Mouse (Mus musculus) frontal cortex, postnatal 36 days (tissue): Measurements from ENCODE around the gene Prtn3.
A peak's percentile ranks its signal among the peaks of the same experiment; 100 is the strongest.

Source experiments
- DNase-seq, 2 experiments: peaks; one replicate each; pipeline ENCODE4 v3.0.0; 2022; ENCODE audit warnings: low spot score in 2 of 2

The Prtn3 gene

DNA sequence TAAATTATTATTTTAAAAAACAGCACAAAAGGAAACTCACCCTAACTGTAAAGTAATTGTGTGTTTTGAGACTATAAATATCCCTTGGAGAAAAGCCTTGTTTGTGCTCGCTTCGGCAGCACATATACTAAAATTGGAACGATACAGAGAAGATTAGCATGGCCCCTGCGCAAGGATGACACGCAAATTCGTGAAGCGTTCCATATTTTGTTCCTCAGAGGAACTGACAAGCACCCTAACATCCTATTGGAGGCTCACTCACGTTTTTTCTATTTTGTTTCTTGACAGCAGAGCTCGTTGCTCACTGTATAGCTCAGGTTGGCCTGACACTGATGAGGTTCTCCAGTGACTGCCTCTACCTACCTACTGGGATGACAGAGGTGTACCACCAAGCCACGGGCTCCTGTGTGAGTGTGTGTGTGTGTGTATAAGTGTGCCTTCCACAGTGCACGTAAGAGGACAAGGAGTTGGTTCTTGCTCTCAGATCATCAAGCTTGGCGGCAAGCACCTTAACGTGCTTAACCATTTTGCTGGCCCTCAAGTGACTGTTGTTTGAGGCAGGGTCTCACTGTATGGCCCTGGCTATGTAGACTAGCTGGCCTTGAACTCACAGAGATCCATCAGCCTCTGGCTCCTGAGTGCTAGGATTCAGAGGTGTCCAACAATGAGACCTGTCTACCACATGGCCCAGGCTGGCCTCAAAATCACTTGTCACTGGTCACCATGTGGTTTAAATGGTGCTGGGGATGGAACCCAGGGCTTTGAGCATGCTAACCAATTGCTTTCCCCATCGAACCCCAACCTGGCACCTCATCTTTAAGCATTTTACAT is 35.0 kb downstream of the Prtn3 start:
- DNase-seq, result peak in 1 of 2 experiments; percentile 73

DNA sequence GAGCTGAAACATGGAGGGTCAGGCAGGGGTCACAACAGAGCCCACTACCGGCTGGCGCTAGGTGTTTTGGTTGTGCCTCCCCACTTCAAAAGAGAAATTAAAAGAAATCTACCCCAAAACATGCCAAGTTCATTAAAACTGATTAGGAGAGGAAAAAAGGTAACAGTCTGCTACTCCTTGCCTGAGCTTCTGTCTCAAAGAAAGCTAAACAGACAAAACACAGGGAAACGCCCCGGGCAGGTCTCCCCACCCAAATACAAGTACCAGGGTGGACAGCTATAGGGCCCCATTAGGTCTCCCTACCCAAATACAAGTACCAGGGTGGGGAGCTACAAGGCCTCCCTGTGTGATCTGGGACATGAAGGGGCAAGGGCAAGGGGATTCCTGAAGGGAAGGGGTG is 36.3 kb downstream of the Prtn3 start, which contains the start of gene Gm26602:
Gm26602 (plus strand) TSS at position 301 of the 400 bp plus-strand sequence.
- no peak for DNase-seq

DNA sequence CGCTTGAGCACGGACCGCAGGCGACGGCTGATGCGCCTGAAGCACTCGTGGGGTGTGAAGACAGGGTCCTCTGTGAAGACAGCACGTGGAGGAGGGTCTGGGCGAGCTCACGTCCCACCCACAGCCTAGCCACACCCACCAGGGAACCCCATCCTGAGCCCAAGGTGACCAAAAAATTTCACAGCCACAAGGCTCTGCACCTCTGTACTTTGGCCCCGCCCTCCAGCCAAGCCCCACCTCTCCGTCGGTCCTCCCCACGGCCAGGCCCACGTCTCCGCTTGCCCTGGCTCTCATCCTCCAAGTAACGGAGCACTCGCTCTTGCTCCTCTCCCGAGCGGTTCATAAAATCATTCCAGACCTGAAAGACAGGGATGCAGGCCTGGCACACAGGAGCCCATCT is 38.1 kb downstream of the Prtn3 start:
- DNase-seq, result no peak

DNA sequence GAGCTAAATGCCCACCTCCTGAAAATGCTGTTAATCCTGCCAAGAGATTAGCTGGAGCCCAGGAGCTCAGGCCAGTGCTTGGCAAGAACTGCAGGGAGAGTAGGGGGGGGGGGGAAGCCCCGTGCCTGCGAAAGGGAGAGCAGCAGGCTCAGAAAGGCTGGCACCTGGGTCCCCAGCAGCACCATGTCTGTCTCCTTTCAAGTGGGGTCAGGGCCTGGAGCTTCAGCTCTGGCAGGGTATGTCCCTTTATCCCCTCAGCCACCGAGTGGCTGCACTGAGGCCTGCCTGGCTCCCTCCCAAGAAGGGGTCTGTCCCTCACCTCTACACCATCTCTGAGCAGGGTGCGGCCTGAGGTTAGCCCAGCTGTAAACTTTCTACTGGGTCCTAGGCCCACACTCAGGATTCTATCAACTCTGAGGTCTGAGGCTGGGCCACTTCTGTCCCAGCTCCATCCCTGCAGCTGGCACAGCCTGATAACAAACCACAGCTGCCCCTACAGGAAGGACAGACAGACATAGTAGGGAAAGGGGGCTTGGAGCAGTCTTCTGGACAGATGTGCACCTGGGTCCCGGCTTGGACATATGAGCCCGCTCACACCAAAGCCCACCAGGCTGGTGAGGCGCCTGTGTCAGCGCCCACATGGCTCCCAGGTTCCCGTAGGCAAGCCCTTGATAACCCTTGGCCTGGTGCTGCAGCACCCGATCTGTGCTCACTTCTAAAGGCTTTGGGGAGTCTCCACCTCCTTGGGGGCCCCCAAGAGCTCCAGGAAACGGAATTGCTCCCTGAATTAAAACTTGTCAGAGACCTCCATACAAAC is 40.1 kb downstream of the Prtn3 start:
- no peak for DNase-seq

DNA sequence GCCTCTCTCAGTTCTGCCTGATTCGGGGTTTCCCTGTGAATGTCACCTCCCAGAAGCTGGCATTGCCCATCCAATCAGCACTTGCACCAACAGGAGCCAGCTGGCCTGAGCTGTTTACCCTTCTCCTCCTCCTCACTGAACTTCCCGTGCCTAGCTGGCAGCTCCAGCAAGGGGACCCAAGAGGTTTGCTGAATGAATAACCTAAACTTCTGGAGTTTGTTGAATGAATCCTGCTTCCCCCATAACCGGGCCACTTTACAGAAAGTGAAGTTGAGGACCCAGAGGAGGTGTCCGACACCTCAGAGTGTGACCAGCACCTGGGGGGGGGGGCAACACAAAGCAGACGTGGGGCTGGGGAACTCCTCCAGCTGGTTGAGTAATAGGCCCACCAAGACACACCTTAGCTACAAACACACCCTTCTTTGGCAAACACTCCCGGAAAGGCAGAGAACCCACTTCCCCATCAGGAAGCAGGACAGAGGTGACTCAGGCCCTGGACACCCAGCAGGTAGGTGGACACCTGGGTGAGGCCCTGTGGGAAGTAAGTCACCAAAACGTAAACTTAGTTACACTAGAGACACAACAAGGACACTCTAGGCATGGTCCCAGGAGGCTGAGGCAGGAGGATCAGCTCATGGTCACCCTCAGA is 40.8 kb downstream of the Prtn3 start:
- DNase-seq, result no peak

DNA sequence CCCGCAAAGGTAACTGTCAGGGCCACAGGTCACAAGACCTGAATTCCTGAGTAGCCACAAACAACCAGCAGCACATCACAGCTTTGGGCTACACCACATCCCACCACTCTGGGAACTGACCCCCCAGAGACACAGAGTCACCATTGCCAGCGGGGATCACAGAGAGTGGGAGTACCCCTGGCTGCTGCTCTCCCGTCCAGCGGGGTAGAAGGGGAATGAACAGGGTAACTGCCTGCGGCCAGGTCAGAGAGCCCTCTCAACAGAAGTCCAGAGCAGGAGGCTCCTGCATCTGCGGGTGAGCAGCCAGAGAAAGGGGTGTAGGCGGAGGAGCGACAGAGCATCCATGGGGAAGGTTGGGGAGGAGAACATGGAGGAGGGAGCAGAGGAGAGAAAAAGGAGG is 41.8 kb downstream of the Prtn3 start:
- DNase-seq, result peak in 1 of 2 experiments; percentile 31

DNA sequence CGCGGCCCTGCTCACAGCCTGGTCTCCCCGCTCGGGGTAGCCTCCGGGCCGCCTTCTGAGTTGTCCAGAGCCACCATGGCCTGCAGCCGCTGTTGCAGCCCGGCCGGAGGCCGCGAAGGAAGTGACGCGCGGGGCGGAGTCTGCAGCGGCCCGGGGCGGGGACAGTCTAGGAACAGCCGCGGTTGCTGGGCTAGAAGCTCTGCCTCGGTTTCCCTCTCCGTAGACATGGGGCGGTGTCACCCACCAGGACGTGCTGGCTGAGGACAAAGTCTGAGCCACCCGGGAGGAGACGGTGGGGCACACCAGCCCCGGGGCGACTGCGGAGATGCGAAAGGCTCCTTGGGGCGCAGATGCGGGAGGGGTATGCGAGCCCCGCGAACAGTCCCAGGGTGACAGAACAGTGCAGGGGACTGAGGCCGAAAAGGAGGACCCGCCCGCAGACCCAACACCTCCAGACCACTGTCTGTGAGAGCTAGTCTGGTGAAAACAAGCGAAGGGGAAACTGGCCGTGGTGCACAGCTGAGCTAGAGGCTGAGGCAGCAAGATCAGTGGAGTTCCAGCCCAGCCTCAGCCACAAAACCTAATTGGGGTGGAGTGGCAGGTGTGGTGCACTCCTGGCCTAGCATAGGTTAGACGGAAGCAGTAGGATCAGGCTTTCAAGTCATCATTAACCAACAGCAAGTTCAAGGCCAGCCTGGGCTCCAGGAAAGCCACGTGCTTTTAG is 42.7 kb downstream of the Prtn3 start, which contains the start of gene Kiss1r:
Kiss1r (plus strand) TSS at position 164 of the 724 bp plus-strand sequence.
- peak; percentile 82 for DNase-seq

DNA sequence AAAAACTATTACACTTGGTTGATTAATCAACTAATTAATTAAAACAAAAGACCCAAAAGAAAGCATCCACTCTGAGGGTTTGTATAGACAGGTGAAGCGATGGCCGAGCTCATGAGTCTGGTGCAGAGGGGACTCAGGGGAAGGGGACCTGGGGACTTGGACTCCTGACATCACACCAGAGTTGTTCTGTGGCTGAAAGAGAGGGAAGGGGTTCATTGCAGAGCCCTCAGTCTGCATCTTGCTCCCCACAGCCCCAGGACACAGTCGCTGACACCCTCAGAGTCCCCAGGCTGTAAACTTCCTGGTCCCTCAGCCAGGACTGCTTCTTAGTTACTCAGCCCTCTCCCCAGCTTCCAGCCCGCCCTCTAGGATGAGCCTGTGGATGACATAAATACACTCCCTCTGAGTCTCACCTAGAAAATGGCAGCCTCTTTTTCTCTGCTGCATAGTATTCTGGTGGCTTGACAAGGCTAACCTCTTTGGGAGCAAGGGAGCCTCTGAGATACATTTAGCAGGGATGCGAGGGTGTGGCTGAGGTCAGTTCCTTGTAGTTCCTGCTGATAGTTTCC is 43.3 kb downstream of the Prtn3 start:
- no peak for DNase-seq

DNA sequence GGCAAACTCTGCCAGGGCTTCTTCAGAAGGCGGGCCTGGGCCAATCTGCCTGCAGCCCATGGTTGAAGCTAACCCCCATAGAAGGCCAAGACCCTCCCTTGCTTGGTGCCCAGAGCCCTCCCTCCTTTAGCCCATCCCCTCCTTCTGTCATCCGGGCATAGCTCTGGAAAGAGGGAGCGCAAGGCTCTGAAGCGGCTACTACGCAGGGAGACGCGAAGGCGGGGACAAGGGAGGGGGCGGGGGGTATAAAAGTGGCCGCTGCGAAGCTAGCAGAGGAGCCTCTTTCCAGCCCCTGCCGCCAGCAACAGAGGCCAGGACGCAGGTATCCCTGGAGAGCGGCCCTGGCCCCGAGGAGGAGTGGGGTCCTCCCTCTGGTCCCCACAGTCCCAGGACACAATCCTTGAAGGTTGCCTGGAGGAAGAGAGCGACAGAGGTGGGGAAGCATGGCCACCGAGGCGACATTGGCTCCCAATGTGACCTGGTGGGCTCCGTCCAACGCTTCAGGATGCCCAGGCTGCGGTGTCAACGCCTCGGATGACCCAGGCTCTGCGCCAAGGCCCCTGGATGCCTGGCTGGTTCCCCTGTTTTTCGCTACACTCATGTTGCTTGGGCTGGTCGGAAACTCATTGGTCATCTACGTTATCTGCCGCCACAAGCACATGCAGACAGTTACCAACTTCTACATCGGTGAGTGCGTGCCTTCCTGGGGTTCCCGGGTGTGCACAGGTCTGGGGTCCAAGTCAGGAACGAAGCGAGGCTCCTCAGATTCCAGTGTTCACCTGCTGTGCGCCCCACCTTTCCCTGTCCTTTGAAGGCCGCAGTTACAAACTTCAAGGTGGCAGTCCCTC is 44.2 kb downstream of the Prtn3 start:
- no peak for DNase-seq

DNA sequence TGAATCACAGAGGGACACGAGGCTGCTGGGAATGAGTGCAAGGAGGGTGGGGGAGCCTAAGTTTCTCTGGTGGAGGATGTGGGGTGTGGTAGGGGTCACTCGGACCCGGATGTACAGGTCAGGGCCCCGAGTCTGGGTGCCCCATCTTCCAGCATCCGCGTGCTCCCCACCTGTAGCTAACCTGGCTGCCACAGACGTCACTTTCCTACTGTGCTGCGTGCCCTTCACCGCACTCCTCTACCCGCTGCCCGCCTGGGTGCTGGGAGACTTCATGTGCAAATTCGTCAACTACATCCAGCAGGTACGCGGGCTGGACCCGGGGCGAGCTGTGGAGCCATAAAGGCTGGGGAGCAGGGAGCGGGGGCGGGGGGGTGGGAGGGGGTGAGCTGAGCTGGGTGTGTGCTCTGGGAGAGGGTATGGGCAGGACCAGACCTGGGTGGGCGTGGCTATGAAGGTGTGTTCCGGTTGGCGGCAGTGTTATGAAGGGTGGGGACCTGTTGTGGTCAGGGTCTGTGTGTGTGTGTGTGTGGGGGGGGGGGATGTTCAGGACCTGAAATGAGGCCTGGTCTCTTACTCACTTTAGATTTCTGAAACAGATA is 45.1 kb downstream of the Prtn3 start:
- no peak for DNase-seq

DNA sequence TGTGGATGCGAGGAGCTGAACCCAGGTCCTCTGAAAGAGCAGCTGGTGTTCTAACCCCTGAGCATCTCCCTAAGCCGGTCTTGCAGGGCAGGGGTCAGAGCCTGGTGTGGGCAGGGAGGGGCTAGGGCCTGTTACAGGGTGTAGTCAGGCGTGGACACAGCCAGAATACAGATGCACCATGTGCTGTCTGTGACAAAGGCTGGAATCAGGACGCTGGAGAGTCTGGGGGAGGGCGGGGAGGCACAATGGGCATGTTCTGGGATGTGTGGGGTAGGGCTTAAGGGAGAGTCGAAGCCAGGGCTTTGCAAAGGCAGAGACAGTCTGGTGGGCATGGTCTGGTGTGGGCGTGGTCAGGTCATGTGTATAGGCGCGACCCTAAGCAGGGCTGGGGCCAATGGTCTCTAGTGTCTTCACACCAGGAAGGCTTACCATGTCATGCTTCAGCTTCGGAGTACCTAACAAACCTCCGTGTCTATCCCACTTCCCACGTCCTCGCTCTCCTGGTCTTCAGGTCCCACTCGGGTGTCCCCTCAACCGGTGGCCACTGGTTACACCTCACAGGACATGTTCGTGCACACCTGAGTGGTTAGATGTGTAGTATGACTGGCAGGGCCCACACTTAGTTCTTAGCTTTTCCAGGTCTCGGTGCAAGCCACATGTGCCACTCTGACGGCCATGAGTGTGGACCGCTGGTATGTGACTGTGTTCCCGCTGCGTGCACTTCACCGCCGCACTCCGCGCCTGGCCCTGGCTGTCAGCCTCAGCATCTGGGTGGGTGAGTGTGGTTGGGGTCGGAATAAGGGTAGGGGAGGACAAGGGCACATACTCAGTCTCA is 46.0 kb downstream of the Prtn3 start:
- no peak for DNase-seq

DNA sequence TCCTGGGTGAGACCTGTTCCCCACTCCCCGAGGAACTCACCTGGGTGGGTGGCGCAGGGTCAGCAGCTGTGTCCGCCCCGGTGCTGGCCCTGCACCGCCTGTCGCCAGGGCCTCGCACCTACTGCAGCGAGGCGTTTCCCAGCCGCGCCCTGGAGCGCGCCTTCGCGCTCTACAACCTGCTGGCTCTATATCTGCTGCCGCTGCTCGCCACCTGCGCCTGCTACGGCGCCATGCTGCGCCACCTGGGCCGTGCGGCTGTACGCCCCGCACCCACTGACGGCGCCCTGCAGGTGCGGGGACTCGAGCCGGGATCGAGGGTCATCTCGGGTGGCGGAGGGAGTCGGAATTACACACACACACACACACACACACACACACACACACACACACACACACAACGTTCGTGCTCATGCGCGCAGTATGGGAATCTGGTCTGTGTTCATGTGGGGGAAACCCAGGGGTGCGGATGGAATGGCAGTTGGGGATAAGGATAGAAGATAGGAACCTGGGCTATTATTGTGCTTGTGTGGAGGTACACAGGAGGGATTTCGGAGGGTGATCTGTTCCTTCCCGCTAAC is 46.8 kb downstream of the Prtn3 start, which contains the start of gene R3hdm4:
R3hdm4 (minus strand) TSS at position 251 of the 578 bp plus-strand sequence.
- DNase-seq, result no peak

DNA sequence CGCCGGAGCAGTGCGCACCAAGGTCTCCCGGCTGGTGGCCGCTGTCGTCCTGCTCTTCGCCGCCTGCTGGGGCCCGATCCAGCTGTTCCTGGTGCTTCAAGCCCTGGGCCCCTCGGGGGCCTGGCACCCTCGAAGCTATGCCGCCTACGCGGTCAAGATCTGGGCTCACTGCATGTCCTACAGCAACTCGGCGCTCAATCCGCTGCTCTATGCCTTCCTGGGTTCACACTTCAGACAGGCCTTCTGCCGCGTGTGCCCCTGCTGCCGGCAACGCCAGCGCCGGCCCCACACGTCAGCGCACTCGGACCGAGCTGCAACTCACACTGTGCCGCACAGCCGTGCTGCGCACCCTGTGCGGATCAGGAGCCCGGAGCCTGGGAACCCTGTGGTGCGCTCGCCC is 47.3 kb downstream of the Prtn3 start:
- no peak for DNase-seq

DNA sequence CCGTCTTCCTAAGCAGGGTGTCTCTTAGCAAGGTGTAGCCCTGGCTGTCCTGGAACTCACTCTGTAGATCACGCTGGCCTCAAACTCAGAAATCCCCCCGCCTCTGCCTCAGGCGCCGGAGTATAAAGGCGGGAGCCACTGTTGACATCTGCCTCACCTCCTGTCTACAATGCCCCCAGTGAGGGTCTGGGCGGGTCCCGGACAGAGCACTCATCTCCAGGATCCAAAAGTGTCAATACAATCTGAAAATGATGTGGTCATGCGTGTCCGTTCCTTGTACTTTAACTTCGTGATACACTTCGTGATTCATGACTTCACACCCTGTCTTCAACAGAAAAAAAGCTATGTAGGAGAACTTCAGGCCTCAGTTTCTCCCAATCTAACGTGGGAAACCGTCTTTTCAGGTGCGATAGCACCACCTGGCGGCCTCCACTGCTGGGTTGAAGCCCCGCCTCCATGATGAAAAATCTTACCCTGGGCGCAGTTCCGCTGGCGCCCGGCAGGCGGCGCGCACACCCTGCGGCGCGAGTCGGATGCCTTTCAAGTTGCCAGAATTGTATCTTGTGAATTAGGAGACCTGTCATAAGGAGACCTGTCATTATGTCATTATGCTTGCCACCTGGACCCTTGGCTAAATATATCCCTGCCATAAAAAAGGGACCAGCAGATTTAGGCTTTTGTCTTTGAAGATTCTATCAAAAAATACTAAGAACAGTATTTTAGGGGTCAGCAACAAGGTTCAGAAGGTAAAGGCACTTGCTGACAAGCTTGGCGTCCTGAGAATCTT is 50.9 kb downstream of the Prtn3 start:
- DNase-seq, result peak; percentile 95 to 98

DNA sequence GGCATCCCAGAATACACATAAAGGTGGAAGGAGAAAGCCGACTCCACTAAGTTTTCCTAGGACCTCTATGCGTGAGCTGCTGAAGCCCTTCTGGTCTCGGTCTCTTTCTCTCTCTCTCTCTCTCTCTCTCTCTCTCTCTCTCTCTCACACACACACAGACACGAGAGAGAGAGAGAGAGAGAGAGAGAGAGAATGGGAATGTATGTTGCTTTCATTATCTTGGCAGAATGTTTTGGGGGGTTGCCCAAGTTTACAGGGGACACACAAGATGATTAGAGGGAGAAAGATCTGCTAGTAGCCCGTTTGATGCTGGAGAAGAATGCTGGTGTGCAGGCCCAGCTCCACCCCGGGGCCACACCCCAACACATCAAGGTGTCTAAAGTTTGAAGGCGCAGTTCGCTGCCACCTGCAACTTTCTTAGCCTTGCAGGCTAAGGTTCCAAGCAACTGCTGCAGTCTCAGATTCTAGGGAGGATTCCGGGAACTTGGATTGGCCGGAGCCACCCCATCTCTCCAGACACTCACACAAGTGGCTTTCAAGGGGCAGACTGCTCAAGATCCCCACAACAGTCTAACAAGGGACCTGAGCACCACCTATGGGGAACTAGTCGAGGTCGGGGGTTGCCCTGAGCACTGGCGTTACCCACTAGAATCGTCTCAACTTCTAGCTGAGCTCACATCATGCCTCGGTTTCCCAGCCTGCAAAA is 51.7 kb downstream of the Prtn3 start:
- DNase-seq, result no peak

DNA sequence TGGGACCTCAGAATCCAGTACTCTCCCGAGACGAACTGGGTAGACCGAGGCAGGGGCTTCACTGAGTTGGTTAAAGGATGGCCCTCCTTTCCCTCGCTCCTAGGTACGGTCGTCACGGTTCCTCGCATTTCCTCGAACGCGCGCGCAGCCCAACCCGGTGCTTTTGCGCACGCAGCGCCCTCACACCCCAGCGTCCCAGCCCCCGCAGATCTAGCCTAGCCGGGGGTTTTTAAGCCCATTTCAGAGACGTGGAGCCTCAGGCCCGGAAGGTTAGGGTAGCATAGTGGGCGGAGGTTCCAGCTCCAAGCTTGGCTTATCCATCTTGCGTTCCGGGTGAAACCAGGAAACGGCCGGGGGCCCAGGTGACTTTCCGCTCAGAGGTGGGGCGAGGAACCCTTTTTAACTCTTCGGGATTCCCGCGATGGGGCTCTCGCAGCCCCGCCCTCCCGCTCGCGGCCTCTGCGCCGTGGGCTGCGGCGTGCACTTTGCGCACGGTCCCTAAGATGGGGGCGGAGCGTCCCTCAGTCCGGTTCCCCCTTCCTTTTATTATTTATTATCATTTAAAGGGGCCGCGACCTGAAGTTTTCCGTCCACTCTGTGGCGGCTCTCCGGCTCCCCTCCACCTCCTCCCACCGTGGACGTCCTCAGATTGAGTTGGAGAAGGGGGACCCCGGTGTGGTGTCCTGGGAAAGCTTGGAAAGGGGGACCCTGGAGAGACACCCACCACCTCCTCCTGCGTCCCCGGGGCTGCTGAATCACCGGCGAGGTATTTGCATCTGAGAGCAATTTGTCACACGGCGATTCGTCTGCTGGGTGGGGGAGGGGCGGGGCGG is 52.4 kb downstream of the Prtn3 start, which contains the start of gene Arid3a:
Arid3a (plus strand) TSS at position 553 of the 833 bp plus-strand sequence.
- DNase-seq, result peak; percentile 87 to 89
